Mouse (Mus musculus): Measurements from ENCODE around the gene 4931422A03Rik.

4931422A03Rik gene

GRCm38 (mm10) chr2:103970041-103970790 is 57.9 kb downstream of the 4931422A03Rik start:
- no peak for DNase-seq (ENCODE audit: extremely low read depth, insufficient read length, low spot score)

GRCm38 (mm10) chr2:103969437-103970040 is 58.6 kb downstream of the 4931422A03Rik start:
- no peak for DNase-seq (ENCODE audit: extremely low read depth, insufficient read length, low spot score)

GRCm38 (mm10) chr2:103968919-103969436 is 59.2 kb downstream of the 4931422A03Rik start:
- no peak for DNase-seq (ENCODE audit: extremely low read depth, insufficient read length, low spot score)

- DNase-seq (ENCODE audit: extremely low read depth, insufficient read length, low spot score), result no peak
Measured at GRCm38 (mm10) chr2:103968186-103968585, 60.0 kb downstream of the 4931422A03Rik start.

- DNase-seq (ENCODE audit: extremely low read depth, insufficient read length, low spot score), result no peak
Measured at GRCm38 (mm10) chr2:103965391-103965790, 62.8 kb downstream of the 4931422A03Rik start.

- no peak for DNase-seq (ENCODE audit: extremely low read depth, insufficient read length, low spot score)
Measured at GRCm38 (mm10) chr2:103962349-103962748, 65.8 kb downstream of the 4931422A03Rik start.

GRCm38 (mm10) chr2:103959574-103959973 is 68.6 kb downstream of the 4931422A03Rik start:
- no peak for DNase-seq (ENCODE audit: extremely low read depth, insufficient read length, low spot score)

- no peak for DNase-seq (ENCODE audit: extremely low read depth, insufficient read length, low spot score)
Measured at GRCm38 (mm10) chr2:103959066-103959465, 69.1 kb downstream of the 4931422A03Rik start.

GRCm38 (mm10) chr2:103958634-103959033 is 69.5 kb downstream of the 4931422A03Rik start:
- DNase-seq (ENCODE audit: extremely low read depth, insufficient read length, low spot score), result no peak

- no peak for DNase-seq (ENCODE audit: extremely low read depth, insufficient read length, low spot score)
Measured at GRCm38 (mm10) chr2:103957649-103958546, 70.3 kb downstream of the 4931422A03Rik start, which contains the start of gene Lmo2. Gene Lmo2 (plus strand): TSS chr2:103957986.

- no peak for DNase-seq (ENCODE audit: extremely low read depth, insufficient read length, low spot score)
Measured at GRCm38 (mm10) chr2:103956867-103957266, 71.3 kb downstream of the 4931422A03Rik start.

- no peak for DNase-seq (ENCODE audit: extremely low read depth, insufficient read length, low spot score)
Measured at GRCm38 (mm10) chr2:103955714-103956113, 72.4 kb downstream of the 4931422A03Rik start.

- DNase-seq (ENCODE audit: extremely low read depth, insufficient read length, low spot score), result no peak
Measured at GRCm38 (mm10) chr2:103953050-103953835, 74.9 kb downstream of the 4931422A03Rik start.

- no peak for DNase-seq (ENCODE audit: extremely low read depth, insufficient read length, low spot score)
Measured at GRCm38 (mm10) chr2:103947982-103948655, 80.0 kb downstream of the 4931422A03Rik start.

GRCm38 (mm10) chr2:103946892-103947291 is 81.3 kb downstream of the 4931422A03Rik start:
- DNase-seq (ENCODE audit: extremely low read depth, insufficient read length, low spot score), result no peak

- no peak for DNase-seq (ENCODE audit: extremely low read depth, insufficient read length, low spot score)
Measured at GRCm38 (mm10) chr2:103945571-103946092, 82.5 kb downstream of the 4931422A03Rik start.

- no peak for DNase-seq (ENCODE audit: extremely low read depth, insufficient read length, low spot score)
Measured at GRCm38 (mm10) chr2:103944859-103945258, 83.3 kb downstream of the 4931422A03Rik start.

GRCm38 (mm10) chr2:103941085-103941484 is 87.1 kb downstream of the 4931422A03Rik start:
- DNase-seq (ENCODE audit: extremely low read depth, insufficient read length, low spot score), result no peak

GRCm38 (mm10) chr2:103939003-103939402 is 89.2 kb downstream of the 4931422A03Rik start:
- no peak for DNase-seq (ENCODE audit: extremely low read depth, insufficient read length, low spot score)

Data from 3134 (cell line).